Mouse (Mus musculus) G1E (cell line): ENCODE results near the gene Chst11. TPM values are rescaled to one million over a fixed set of nuclear protein-coding genes. Genes with fewer than 3 reads are reported as not detected.

Experiments
- ATAC-seq: 2 replicates; pipeline ENCODE4 v1.8.0; 2016; ENCODE audit warnings: mild to moderate bottlenecking; ENCODE audit not compliant: insufficient number of reproducible peaks, poor library complexity, low FRiP score, severe bottlenecking; ENCODE audit errors: extremely low read depth
- DNase-seq: peaks from one replicate; pipeline ENCODE4 v3.0.0; 2012; ENCODE audit warnings: low spot score
- H3K27me3 ChIP-seq: 2 replicates; pipeline ENCODE4 v1.6.1; 2012; ENCODE audit warnings: mild to moderate bottlenecking, low read length, inconsistent platforms; ENCODE audit not compliant: insufficient read depth
- H3K36me3 ChIP-seq: replicated peaks from 2 replicates; pipeline ENCODE3; 2012; ENCODE audit warnings: mild to moderate bottlenecking, inconsistent platforms
- H3K4me1 ChIP-seq: 2 replicates; pipeline ENCODE4 v1.6.1; 2012; ENCODE audit warnings: low read depth, low read length, inconsistent platforms, mixed read lengths; ENCODE audit not compliant: insufficient read depth
- H3K4me3 ChIP-seq: 2 replicates; pipeline ENCODE4 v1.5.1; 2012; ENCODE audit warnings: low read depth, mild to moderate bottlenecking, inconsistent platforms, low read length, moderate library complexity, mixed read lengths
- H3K9me3 ChIP-seq: replicated peaks from 2 replicates; pipeline ENCODE4 v1.6.1; 2012; ENCODE audit warnings: inconsistent platforms
- CTCF ChIP-seq: IDR thresholded peaks from 2 replicates; pipeline ENCODE4 v1.5.1; 2012; ENCODE audit warnings: low read depth, low read length, inconsistent platforms, mixed read lengths
- GATA1 ChIP-seq: IDR thresholded peaks from 2 replicates; pipeline ENCODE4 v1.6.1; 2012; ENCODE audit warnings: borderline replicate concordance, low read length, inconsistent platforms, mixed read lengths
- GATA2 ChIP-seq: IDR thresholded peaks from 2 replicates; pipeline ENCODE4 v1.6.1; 2012; ENCODE audit warnings: low read depth, low read length, inconsistent platforms, borderline replicate concordance
- POLR2AphosphoS5 ChIP-seq: IDR thresholded peaks from 2 replicates; pipeline ENCODE4 v1.6.1; 2012; ENCODE audit warnings: low read depth, low read length, inconsistent platforms; ENCODE audit not compliant: insufficient replicate concordance
- TAL1 ChIP-seq: conservative IDR thresholded peaks from 2 replicates; pipeline ENCODE4 v1.6.1; 2012; ENCODE audit warnings: low read depth, low read length, inconsistent platforms, mixed read lengths
- polyA plus RNA-seq: library from polyadenylated mRNA; stranded (reverse); fragments of >175 nt; gene quantifications from 2 replicates; pipeline ENCODE4 v1.2.3, GENCODE M21; 2012
- total RNA-seq, 2 experiments: library from RNA; stranded (forward) in 1 of 2; stranded (reverse) in 1 of 2; fragments of 200-1000 nt in 1 of 2; fragments of >200 nt in 1 of 2; fragmentation: Nextera tagmentation in 1 of 2; gene quantifications; 2 replicates each; pipeline ENCODE4 v1.2.3; 2014 to 2017

Gene Chst11
- total and polyA plus RNA-seq, 3 experiments = 15.6 to 44.6 (median 38.2) TPM

GRCm38 (mm10) chr10:82986251-82986992, 1.1 kb downstream of the Chst11 start:
- H3K9me3 ChIP-seq = no peaks in the 10 kb centered on the region
- H3K36me3 ChIP-seq = peaks cover 18% of the 10 kb centered on the region
- ATAC-seq (no peak), DNase-seq (peak; percentile 34)
- TF ChIP-seq POLR2AphosphoS5 = no peak
- TF ChIP-seq GATA2 = no peak
- TF ChIP-seq TAL1 = no peak
- no peak for TF ChIP-seq GATA1
- no peak for TF ChIP-seq CTCF
- H3K4me1 ChIP-seq = peaks cover 73% of the 10 kb centered on the region
- H3K4me3 ChIP-seq = peak overlapping the region; percentile 90
- peaks cover 24% of the 10 kb centered on the region for H3K27me3 ChIP-seq

DNA sequence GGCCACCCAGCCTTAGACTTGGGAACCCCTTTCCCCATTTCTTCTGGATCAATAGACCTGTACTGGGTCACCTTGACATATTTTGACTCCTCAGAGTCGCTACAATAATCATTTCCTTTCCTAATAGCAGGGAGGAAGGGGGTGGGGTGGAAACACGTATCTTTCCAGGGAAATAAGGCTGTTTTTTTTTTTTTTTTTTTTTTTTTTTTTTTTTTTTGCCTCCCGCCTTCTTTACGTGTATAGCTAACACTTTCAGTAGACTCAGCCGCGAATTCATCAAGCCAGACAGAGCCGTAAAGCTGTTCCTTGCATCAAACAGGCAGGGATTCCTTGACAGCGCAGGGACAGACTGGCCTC, 1.7 kb downstream of the Chst11 start:
- peaks cover 23% of the 10 kb centered on the region for H3K36me3 ChIP-seq
- H3K9me3 ChIP-seq = no peaks in the 10 kb centered on the region
- DNase-seq (no peak), ATAC-seq (no peak)
- peaks cover 18% of the 10 kb centered on the region for H3K27me3 ChIP-seq
- peaks cover 79% of the 10 kb centered on the region for H3K4me1 ChIP-seq
- TF ChIP-seq GATA1 = no peak
- TF ChIP-seq GATA2 = no peak
- H3K4me3 ChIP-seq = peak overlapping the region; percentile 90

DNA sequence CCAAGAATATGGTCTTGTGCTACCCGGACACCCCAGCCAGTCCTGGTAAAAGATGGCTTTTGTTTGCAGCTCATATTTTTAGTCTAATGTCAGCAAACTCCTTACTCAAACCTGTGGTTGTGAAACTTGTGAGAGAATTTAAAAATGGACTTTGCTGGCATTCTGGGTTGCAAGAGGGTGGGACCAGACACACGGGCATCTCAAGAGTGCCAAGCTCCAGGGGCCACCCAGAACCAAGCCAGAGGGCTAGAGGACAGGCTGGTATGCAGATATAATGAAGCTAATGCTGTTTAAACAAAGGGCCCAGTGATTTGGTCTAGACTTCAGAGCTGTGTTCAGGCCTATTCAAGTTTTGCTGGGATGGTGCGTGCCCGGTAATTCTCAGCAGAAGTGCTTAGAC, 2.1 kb downstream of the Chst11 start:
- H3K36me3 ChIP-seq = peaks cover 27% of the 10 kb centered on the region
- H3K9me3 ChIP-seq = no peaks in the 10 kb centered on the region
- TF ChIP-seq CTCF (no peak), POLR2AphosphoS5 (no peak)
- H3K27me3 ChIP-seq = peaks cover 14% of the 10 kb centered on the region
- peaks cover 83% of the 10 kb centered on the region for H3K4me1 ChIP-seq
- no peak for DNase-seq
- peak overlapping the region; percentile 90 for H3K4me3 ChIP-seq
- ATAC-seq = no peak

DNA sequence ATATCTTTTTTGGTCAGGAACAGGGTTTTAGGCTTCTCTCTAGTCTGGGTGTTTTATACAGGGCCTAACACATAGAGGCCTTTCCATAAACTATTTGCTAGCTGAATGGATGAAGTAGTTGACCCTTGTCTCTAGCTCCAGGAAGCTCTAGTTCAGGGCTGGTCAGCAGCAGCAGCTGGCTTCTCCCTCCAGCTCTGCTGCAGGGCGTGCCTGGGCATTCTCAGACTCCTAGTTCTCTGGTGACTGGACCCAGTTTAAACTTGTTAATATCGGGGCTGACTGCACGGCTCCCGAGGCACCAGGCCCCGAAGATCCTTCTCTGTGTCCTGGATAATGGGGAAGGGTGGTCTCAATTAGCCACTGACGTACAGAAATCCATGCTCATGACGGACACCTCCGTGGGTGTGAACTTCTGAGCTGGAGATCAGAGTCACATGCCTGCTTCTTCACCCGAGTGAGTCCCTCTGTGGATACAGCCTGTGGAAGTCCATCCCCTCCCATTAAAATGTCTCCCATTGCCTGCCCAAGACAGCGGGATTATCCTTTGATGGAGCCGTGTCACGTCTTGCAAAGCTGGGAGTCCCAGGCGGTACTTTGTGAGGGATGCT, 4.2 kb downstream of the Chst11 start:
- H3K9me3 ChIP-seq = no peaks in the 10 kb centered on the region
- no peak for ATAC-seq
- no peaks in the 10 kb centered on the region for H3K27me3 ChIP-seq
- peak overlapping the region; percentile 58; the same call in 1 of the 2 replicates for H3K4me3 ChIP-seq
- H3K36me3 ChIP-seq = peaks cover 45% of the 10 kb centered on the region
- peaks cover 87% of the 10 kb centered on the region for H3K4me1 ChIP-seq
- no peak for DNase-seq
- TF ChIP-seq POLR2AphosphoS5 = no peak
- no peak for TF ChIP-seq CTCF
- TF ChIP-seq GATA2 = no peak
- no peak for TF ChIP-seq GATA1
- no peak for TF ChIP-seq TAL1

- Histone ChIP-seq H3K4me1 (peaks cover 83% of the 10 kb centered on the region), H3K9me3 (no peaks in the 10 kb centered on the region), H3K36me3 (peaks cover 57% of the 10 kb centered on the region), H3K27me3 (no peaks in the 10 kb centered on the region), H3K4me3 (peak overlapping the region; percentile 26; the same call in 1 of the 2 replicates)
- ATAC-seq (no peak), DNase-seq (no peak)
- TF ChIP-seq GATA1 (no peak), CTCF (no peak), TAL1 (no peak), GATA2 (no peak), POLR2AphosphoS5 (no peak)
Observed at GRCm38 (mm10) chr10:82990918-82991317, 5.6 kb downstream of the Chst11 start.

GRCm38 (mm10) chr10:82991756-82992519, 6.6 kb downstream of the Chst11 start:
- H3K27me3 ChIP-seq = no peaks in the 10 kb centered on the region
- no peaks in the 10 kb centered on the region for H3K9me3 ChIP-seq
- peak overlapping the region; percentile 43; the same call in 1 of the 2 replicates for H3K4me3 ChIP-seq
- TF ChIP-seq GATA2 (no peak), POLR2AphosphoS5 (no peak), GATA1 (no peak), TAL1 (no peak), CTCF (no peak)
- H3K36me3 ChIP-seq = peaks cover 67% of the 10 kb centered on the region
- DNase-seq = no peak
- peaks cover 82% of the 10 kb centered on the region for H3K4me1 ChIP-seq
- ATAC-seq = no peak; the same call in 1 of the 2 replicates
